Mouse (Mus musculus) myocyte (in vitro differentiated cells): Measurements from ENCODE around the gene Myo16.

Experiments
- CEBPB ChIP-seq: IDR thresholded peaks from 2 replicates; pipeline ENCODE4 v1.6.1; 2011; ENCODE audit warnings: mild to moderate bottlenecking, moderate library complexity; ENCODE audit not compliant: poor library complexity, insufficient read depth, severe bottlenecking
- E2F4 ChIP-seq: IDR thresholded peaks from one replicate; pipeline ENCODE4 v1.6.1; 2011; ENCODE audit warnings: mild to moderate bottlenecking, control low read depth, moderate library complexity; ENCODE audit not compliant: insufficient read depth
- MAX ChIP-seq: IDR thresholded peaks from one replicate; pipeline ENCODE4 v1.6.1; 2011; ENCODE audit warnings: low read depth, mild to moderate bottlenecking, control low read depth
- MYOD1 ChIP-seq, 3 experiments: IDR thresholded peaks; one replicate each; pipeline ENCODE4 v1.6.1; 2011; ENCODE audit warnings: control low read depth in 2 of 3, low read depth in 2 of 3, mild to moderate bottlenecking in 2 of 3, moderate library complexity in 1 of 3; ENCODE audit not compliant: insufficient read length in 2 of 3, control insufficient read depth in 1 of 3
- MYOG ChIP-seq, 3 experiments: IDR thresholded peaks; one replicate each; pipeline ENCODE4 v1.6.1; 2011; ENCODE audit warnings: control low read depth in 2 of 3, low read depth in 2 of 3, mild to moderate bottlenecking in 2 of 3; ENCODE audit not compliant: insufficient read length in 2 of 3, control insufficient read depth in 1 of 3, insufficient read depth in 1 of 3
- POLR2A ChIP-seq: IDR thresholded peaks from one replicate; pipeline ENCODE4 v1.6.1; 2011; ENCODE audit warnings: low read depth, mild to moderate bottlenecking, control low read depth, moderate library complexity; ENCODE audit not compliant: insufficient read length
- POLR2AphosphoS2 ChIP-seq: IDR thresholded peaks from one replicate; pipeline ENCODE4 v1.6.1; 2011; ENCODE audit warnings: low read depth, control low read depth; ENCODE audit not compliant: insufficient read length
- SRF ChIP-seq: IDR thresholded peaks from one replicate; pipeline ENCODE4 v1.6.1; 2011; ENCODE audit warnings: low read depth; ENCODE audit not compliant: control insufficient read depth, insufficient read length
- TCF12 ChIP-seq: IDR thresholded peaks from one replicate; pipeline ENCODE4 v1.6.1; 2011; ENCODE audit warnings: mild to moderate bottlenecking, control low read depth; ENCODE audit not compliant: poor library complexity, insufficient read depth, severe bottlenecking
- TCF3 ChIP-seq: IDR thresholded peaks from one replicate; pipeline ENCODE4 v1.6.1; 2011; ENCODE audit warnings: low read depth, control low read depth; ENCODE audit not compliant: insufficient read length
- USF1 ChIP-seq: IDR thresholded peaks from one replicate; pipeline ENCODE4 v1.6.1; 2011; ENCODE audit warnings: low read depth, mild to moderate bottlenecking, control low read depth, moderate library complexity

DNA sequence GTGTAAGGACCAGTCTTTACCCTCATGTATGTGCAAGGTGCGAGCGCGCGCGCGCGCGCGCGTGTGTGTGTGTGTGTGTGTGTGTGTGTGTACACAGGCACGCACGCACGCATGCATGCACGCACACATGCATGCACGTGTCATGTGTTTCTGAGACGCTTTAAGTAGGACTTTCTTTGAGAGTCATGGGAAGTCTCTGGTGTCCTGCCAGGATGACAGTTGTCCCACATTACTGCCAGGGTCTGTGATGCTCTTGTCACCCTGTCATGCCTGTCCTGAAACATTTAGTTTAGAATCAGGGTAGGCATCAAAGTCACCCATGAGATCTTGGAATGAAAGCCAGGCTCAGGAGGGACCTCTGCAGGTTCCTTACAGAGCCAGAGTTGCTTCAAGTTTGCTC is 1.4 kb downstream of the Myo16 start:
- no peak for TF ChIP-seq MAX
- no peak for TF ChIP-seq E2F4
- TF ChIP-seq POLR2A = no peak
- TF ChIP-seq USF1 = no peak
- TF ChIP-seq CEBPB = no peak
- no peak for TF ChIP-seq POLR2AphosphoS2
- no peak for TF ChIP-seq MYOG (IDR thresholded peaks at IDR 0.05; ENCODE audit: control insufficient read depth in 1 of 3, insufficient read depth in 1 of 3, insufficient read length in 2 of 3, low read depth in 2 of 3)
- TF ChIP-seq SRF = no peak
- no peak for TF ChIP-seq MYOD1 (IDR thresholded peaks at IDR 0.05; ENCODE audit: control insufficient read depth in 1 of 3, insufficient read length in 2 of 3, low read depth in 2 of 3)
- no peak for TF ChIP-seq TCF12
- no peak for TF ChIP-seq TCF3
